Mouse (Mus musculus): ENCODE results near the gene Tmem108. TPM values are rescaled to one million over a fixed set of nuclear protein-coding genes. Genes with fewer than 3 reads are reported as not detected.
A peak's percentile ranks its signal among the peaks of the same experiment; 100 is the strongest.

Tmem108 gene
- polyA plus RNA-seq, 1 experiment: 22.4 TPM

- DNase-seq (ENCODE audit: extremely low spot score in 1 of 2, low spot score in 1 of 2): no peak
These were observed 36.1 kb downstream of the Tmem108 start for GRCm38 (mm10) chr9:103725497-103725896.

GRCm38 (mm10) chr9:103721486-103721885 lies 40.2 kb downstream of the Tmem108 start:
- no peak for DNase-seq (ENCODE audit: extremely low spot score in 1 of 2, low spot score in 1 of 2)

DNA sequence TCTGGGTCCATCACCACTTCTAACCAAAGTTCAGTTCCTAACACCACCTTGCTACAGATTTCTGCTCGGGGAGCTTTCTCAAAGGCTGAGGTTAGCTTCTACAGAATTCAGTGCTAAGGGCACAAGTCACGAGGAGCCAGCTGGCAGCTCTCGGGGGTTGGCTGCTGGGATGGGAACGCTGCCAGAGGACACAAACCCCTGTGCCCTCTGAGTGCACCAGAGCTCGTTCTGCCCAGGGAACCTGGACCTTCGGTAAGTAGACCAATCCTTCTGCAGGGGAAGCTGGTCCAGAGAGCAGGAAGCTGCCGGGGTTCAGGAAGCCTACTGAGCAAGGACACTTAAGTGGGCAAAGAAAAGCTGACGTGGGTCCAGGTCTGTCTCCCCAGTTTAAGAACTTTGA lies 40.6 kb downstream of the Tmem108 start:
- no peak for DNase-seq (ENCODE audit: extremely low spot score in 1 of 2, low spot score in 1 of 2)

GRCm38 (mm10) chr9:103720021-103720420 lies 41.6 kb downstream of the Tmem108 start:
- DNase-seq (ENCODE audit: extremely low spot score in 1 of 2, low spot score in 1 of 2): no peak

DNA sequence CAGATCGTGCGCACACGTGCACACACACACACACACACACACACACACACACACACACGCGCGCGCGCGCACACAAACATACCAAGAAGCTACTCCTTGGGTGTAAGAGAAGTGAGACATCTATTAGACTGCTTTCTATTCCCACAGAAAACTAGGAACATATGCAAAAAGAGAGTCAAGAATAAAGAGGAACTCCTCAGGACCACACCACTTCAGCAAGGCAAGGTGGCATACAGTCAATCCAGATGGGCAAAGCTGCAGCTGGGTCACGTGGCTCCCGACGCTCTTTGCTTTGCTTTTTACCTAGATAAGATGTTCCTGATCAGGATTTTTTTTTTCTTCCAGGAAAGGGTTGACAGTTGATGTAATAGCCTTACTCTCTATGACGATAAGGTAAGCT lies 45.6 kb downstream of the Tmem108 start:
- DNase-seq (ENCODE audit: extremely low spot score in 1 of 2, low spot score in 1 of 2): no peak

GRCm38 (mm10) chr9:103715352-103715751 lies 46.3 kb downstream of the Tmem108 start:
- DNase-seq (ENCODE audit: extremely low spot score in 1 of 2, low spot score in 1 of 2): no peak

DNA sequence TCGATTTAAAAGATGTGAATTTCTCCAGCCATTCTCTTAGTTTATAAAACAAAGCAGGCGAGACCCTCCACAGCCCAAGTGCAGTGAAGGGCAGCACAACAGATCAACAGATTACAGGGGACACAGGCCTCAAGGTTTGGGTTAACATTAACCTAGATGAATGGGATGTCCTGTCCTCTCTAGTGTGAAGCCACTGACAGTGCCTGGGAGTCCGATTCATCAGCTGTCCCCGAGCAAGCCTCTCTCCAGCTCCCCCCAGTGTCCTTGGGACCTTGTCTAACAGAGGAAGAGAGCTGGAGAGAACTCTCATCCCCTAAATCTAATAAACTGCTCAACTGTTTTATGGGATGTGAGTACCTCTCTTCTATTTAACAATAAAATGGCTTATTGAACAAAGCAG lies 48.4 kb downstream of the Tmem108 start:
- DNase-seq (ENCODE audit: extremely low spot score in 1 of 2, low spot score in 1 of 2): no peak

DNA sequence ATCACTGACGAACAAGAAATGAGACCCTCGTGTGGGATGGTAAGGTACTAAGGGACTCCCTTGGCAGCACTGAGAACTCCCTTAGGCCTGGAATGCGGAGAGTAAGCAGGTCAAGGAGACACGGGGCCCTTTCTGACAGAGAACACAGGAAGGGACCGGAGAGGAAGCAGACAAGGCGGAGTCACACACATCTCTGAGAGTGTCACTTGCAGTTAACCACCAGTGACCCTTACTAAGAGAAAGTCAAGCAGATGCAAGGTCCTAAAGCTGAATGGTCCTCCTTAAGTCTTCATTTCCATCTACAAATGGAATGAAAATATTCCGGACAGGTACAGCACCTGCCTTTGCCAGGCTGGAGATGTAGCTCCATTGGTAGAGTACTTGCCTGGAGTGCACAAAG lies 48.9 kb downstream of the Tmem108 start:
- DNase-seq (ENCODE audit: extremely low spot score in 1 of 2, low spot score in 1 of 2): no peak

DNA sequence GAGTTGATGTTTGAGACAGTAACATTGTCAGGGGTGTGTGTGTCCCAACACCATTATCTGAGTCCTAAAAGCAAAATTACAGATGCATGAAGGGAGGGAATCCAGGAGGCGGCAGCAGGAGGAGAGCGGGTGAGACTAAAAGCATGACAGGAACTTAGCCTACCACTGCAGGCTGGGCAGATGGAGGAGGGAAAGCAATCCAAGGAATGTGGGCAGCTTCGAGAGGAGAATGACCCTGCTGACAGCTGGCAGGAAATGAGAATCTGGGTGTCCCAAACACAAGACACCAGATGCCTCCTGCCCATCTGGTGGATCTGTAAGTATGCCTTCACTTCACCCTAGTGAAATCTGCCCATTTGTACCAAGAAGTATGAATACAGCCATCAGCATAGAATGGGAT lies 51.9 kb downstream of the Tmem108 start:
- peak in 1 of 2 experiments; percentile 23 for DNase-seq (ENCODE audit: extremely low spot score in 1 of 2, low spot score in 1 of 2)

- no peak for DNase-seq (ENCODE audit: extremely low spot score in 1 of 2, low spot score in 1 of 2)
These were observed 53.0 kb downstream of the Tmem108 start for GRCm38 (mm10) chr9:103708514-103709173.

GRCm38 (mm10) chr9:103707857-103708256 lies 53.8 kb downstream of the Tmem108 start:
- no peak for DNase-seq (ENCODE audit: extremely low spot score in 1 of 2, low spot score in 1 of 2)

- no peak for DNase-seq (ENCODE audit: extremely low spot score in 1 of 2, low spot score in 1 of 2)
These were observed 54.4 kb downstream of the Tmem108 start for GRCm38 (mm10) chr9:103707000-103707790.

GRCm38 (mm10) chr9:103705717-103706116 lies 55.9 kb downstream of the Tmem108 start:
- no peak for DNase-seq (ENCODE audit: extremely low spot score in 1 of 2, low spot score in 1 of 2)

DNA sequence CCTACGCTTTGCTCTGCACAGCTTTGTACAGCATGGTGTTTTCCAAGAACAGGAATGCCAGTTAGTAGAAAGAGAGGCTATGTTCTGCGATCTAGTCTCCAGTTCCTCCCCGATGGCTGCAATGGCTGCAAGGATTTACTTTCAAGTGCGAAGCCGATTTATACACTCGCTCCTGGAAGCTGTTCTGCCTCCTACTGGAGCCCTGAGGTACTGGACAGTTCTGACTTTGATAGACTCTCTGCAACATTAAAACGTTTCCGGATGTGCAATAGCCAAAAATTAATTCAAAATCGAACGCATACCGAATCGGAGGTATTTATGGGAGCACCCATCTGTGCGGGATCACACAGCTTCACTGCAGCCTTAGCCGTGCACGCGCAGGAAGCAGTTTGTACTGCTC lies 58.6 kb downstream of the Tmem108 start:
- DNase-seq (ENCODE audit: extremely low spot score in 1 of 2, low spot score in 1 of 2): no peak

DNA sequence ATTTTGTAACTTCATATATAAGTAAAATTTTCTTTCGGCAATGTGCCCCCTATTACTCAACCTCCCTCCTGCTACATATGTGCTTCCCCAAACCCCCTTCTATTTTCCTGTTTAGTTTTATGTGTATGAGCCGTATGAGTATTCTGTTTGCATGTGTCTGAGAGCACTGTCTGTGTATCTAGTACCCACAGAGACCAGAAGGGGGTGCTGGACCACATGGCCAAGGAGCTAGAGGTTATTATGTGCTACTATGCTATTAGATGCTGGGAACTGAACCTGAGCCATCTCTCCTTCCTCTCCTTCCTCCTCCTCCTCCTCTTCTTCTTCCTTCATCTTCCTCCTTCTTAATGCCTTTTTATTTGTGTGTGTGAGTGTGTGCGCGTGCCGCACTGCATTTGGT lies 59.2 kb downstream of the Tmem108 start:
- DNase-seq (ENCODE audit: extremely low spot score in 1 of 2, low spot score in 1 of 2): no peak

DNA sequence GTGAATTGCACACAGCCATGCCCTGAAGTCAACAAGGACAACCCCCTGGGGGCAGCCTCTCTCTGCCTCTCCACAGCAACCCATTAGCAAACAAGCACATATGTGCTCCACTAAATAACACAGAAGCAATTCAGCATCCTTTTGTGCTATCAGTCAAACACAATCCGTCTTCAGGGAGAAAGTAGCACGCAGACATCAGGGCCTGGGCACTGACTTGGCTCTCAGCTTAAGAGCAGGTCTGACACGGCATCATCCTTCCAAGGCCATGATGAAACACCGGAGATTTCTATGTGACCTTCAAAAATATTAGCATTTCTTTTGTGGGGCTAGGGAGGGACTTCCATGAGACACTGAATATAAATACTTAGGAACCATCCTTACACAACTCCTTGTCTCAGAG lies 60.2 kb downstream of the Tmem108 start:
- no peak for DNase-seq (ENCODE audit: extremely low spot score in 1 of 2, low spot score in 1 of 2)

DNA sequence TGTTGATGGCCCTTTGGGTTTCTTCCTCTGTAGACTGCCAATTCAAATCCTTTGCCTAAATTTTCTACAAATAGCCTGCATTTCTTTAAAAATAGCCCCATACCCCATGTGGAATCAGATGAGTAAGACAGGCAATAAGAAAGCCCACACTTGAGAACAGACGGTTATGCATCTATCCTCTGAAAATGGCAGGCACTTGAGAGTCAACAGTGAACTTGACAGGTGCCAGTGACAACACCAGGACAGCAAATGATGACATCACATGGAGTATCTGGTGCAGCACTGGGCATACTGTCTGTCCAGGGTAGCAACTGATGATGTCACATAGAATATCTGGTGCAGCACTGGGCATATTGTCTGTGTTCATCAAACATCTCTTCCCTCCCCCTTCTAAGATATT lies 61.4 kb downstream of the Tmem108 start:
- DNase-seq (ENCODE audit: extremely low spot score in 1 of 2, low spot score in 1 of 2): peak; percentile 49 to 68

- DNase-seq (ENCODE audit: extremely low spot score in 1 of 2, low spot score in 1 of 2): peak in 1 of 2 experiments; percentile 35
These were observed 64.7 kb downstream of the Tmem108 start for GRCm38 (mm10) chr9:103696967-103697366.

DNA sequence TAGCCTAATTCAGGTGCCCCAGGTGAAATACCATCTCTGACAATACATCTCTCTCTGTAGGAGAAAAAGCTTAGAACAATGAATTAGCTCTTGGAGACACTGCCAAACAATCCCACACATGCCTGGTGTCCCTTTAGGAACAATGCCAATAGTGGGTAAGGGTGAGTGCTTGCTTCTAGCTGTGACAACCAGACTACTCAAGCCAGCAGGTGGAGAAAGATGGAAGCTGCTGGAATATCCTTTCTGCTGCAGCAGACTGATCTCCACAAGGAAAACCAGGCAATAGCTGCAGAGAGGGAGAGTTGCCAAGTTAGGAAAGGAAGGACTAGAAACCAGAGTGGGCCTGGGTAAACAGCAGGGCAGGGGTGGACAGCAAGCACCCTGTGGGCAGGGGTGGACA lies 67.8 kb downstream of the Tmem108 start:
- DNase-seq (ENCODE audit: extremely low spot score in 1 of 2, low spot score in 1 of 2): no peak

GRCm38 (mm10) chr9:103692699-103693098 lies 68.9 kb downstream of the Tmem108 start:
- peak; percentile 30 to 61 for DNase-seq (ENCODE audit: extremely low spot score in 1 of 2, low spot score in 1 of 2)

- DNase-seq (ENCODE audit: extremely low spot score in 1 of 2, low spot score in 1 of 2): peak; percentile 56 to 75
These were observed 69.8 kb downstream of the Tmem108 start for GRCm38 (mm10) chr9:103691847-103692246.

DNA sequence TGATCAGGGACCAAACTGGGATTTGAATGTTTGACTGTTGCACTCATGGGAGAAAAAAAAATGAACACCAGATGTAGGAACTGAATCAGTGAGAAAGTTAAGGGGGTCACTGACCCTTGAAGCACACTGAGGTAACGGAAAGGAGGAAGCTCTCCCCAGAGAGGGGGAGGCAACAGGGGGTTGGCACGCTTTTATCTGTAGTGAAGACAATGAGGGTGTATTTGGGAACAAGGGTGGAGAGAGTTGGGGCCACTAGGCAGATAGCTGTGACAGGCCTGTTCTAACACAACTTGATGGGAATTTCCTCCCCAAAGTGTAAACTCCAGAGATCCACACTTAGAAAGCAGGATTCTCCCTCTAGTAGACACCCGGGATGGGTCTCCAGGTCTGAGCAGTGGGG lies 71.2 kb downstream of the Tmem108 start:
- no peak for DNase-seq (ENCODE audit: extremely low spot score in 1 of 2, low spot score in 1 of 2)
